Comparison of ENCODE assay signal across 12 mouse cellular contexts in genomic region chr19:21946262-21946922, GRCm38 (mm10).
DNase-seq lines count a peak whose midpoint lies in the region; ATAC-seq and TF ChIP-seq lines count a peak whose summit lies in the region.
"Had no signal": no experiment of that assay in that cellular context is flagged by ENCODE, and none has a peak within 500 bp of the region (broad histone marks: within the 10 kb centered on the region; RNA-seq: fewer than 3 reads in every experiment).

No protein-coding gene starts in this region.

- no peak for ATAC-seq in hindbrain, embryonic 14.5 days (ENCODE audit: low FRiP score)
- ATAC-seq in hindbrain, embryonic 12.5 days (ENCODE audit: low FRiP score): no peak
- peak; percentile 85 for ATAC-seq in limb, embryonic 14.5 days (ENCODE audit: low FRiP score, low read depth)

- no peak overlapping the region for H3K27ac ChIP-seq in hindbrain, embryonic 14.5 days
- no peak overlapping the region for H3K27ac ChIP-seq in hindbrain, embryonic 12.5 days
- no peak overlapping the region for H3K27ac ChIP-seq in limb, embryonic 14.5 days (replicated peaks; ENCODE audit: low read depth, low read length)
- H3K27ac ChIP-seq: embryonic facial prominence, embryonic 12.5 days; neural tube, embryonic 12.5 days had no signal

- H3K9ac ChIP-seq in hindbrain, embryonic 14.5 days: no peak overlapping the region
- no peak overlapping the region for H3K9ac ChIP-seq in hindbrain, embryonic 12.5 days
- no peak overlapping the region for H3K9ac ChIP-seq in limb, embryonic 14.5 days (ENCODE audit: low read depth, low read length, severe bottlenecking)
- H3K9ac ChIP-seq: embryonic facial prominence, embryonic 12.5 days; neural tube, embryonic 12.5 days had no signal

- no peaks in the 10 kb centered on the region for H3K4me1 ChIP-seq in hindbrain, embryonic 14.5 days (replicated peaks; ENCODE audit: control insufficient read depth, insufficient read depth, low read length)
- H3K4me1 ChIP-seq in hindbrain, embryonic 12.5 days: no peaks in the 10 kb centered on the region
- H3K4me1 ChIP-seq in limb, embryonic 14.5 days (ENCODE audit: control insufficient read depth, insufficient read depth, low read length): peaks cover 5% of the 10 kb centered on the region; the same call in 1 of the 2 replicates
- H3K4me1 ChIP-seq: embryonic facial prominence, embryonic 12.5 days; neural tube, embryonic 12.5 days had no signal

- H3K36me3 ChIP-seq in hindbrain, embryonic 14.5 days (replicated peaks; ENCODE audit: control insufficient read depth, insufficient read depth): no peaks in the 10 kb centered on the region
- no peaks in the 10 kb centered on the region for H3K36me3 ChIP-seq in hindbrain, embryonic 12.5 days
- H3K36me3 ChIP-seq in limb, embryonic 14.5 days (ENCODE audit: control insufficient read depth, insufficient read depth, low read length): no peaks in the 10 kb centered on the region
- H3K36me3 ChIP-seq: embryonic facial prominence, embryonic 12.5 days; neural tube, embryonic 12.5 days had no signal

- no peaks in the 10 kb centered on the region for H3K27me3 ChIP-seq in hindbrain, embryonic 14.5 days (ENCODE audit: control insufficient read depth, insufficient read depth, low read length)
- no peaks in the 10 kb centered on the region for H3K27me3 ChIP-seq in hindbrain, embryonic 12.5 days
- no peaks in the 10 kb centered on the region for H3K27me3 ChIP-seq in limb, embryonic 14.5 days (ENCODE audit: control insufficient read depth, insufficient read depth, low read length)
- H3K27me3 ChIP-seq: embryonic facial prominence, embryonic 12.5 days; neural tube, embryonic 12.5 days had no signal

- DNase-seq in hindbrain, embryonic 14.5 days (ENCODE audit: low spot score): peak; percentile 14
- DNase-seq in B cell, adult 2 months: peak; percentile 53 to 56
- DNase-seq in R1 (ENCODE audit: low read depth, low spot score): peak; percentile 29
- DNase-seq in limb, embryonic 14.5 days (ENCODE audit: low spot score): peak; percentile 9
- no peak for DNase-seq in ovary, postnatal 10 days (ENCODE audit: low spot score)
- DNase-seq in T-cell, adult 2 months (ENCODE audit: low spot score): no peak
- DNase-seq: kidney, adult 11 months; lung, adult 2 months; right cerebral cortex, postnatal 4 days had no signal

- H3K4me2 ChIP-seq in hindbrain, embryonic 14.5 days (replicated peaks): no peak overlapping the region
- H3K4me2 ChIP-seq in hindbrain, embryonic 12.5 days (replicated peaks): no peak overlapping the region
- H3K4me2 ChIP-seq in limb, embryonic 14.5 days (replicated peaks; ENCODE audit: low read depth, low read length, severe bottlenecking): no peak overlapping the region
- H3K4me2 ChIP-seq: embryonic facial prominence, embryonic 12.5 days; neural tube, embryonic 12.5 days had no signal

- WGBS in hindbrain, embryonic 14.5 days: 80% methylated on average over 5 of the region's 5 CpGs
- 72% methylated on average over 5 of the region's 5 CpGs for WGBS in hindbrain, embryonic 12.5 days
- 40% methylated on average over 5 of the region's 5 CpGs for WGBS in limb, embryonic 14.5 days

- no peaks in the 10 kb centered on the region for H3K9me3 ChIP-seq in hindbrain, embryonic 14.5 days (ENCODE audit: control insufficient read depth, low read length)
- H3K9me3 ChIP-seq in hindbrain, embryonic 12.5 days (replicated peaks): no peaks in the 10 kb centered on the region
- H3K9me3 ChIP-seq in limb, embryonic 14.5 days (ENCODE audit: control insufficient read depth, low read length): no peaks in the 10 kb centered on the region
- H3K9me3 ChIP-seq: embryonic facial prominence, embryonic 12.5 days; neural tube, embryonic 12.5 days had no signal

- H3K4me3 ChIP-seq in hindbrain, embryonic 14.5 days (replicated peaks; ENCODE audit: low read length): no peak overlapping the region
- no peak overlapping the region for H3K4me3 ChIP-seq in hindbrain, embryonic 12.5 days
- H3K4me3 ChIP-seq in limb, embryonic 14.5 days (replicated peaks; ENCODE audit: low read length): no peak overlapping the region
- H3K4me3 ChIP-seq: embryonic facial prominence, embryonic 12.5 days; neural tube, embryonic 12.5 days had no signal

- TF ChIP-seq POLR2A in limb, embryonic 14.5 days (IDR thresholded peaks at IDR 0.05; ENCODE audit: borderline replicate concordance, extremely low read depth, insufficient read depth, insufficient read length): no peak

Comparison
In these comparisons a context has a peak if more than half of its experiments do, and no peak if none do; other contexts are left out.
1. DNase-seq: peak in hindbrain, embryonic 14.5 days (single experiment), B cell, adult 2 months (2 of 2), R1 (single experiment) and limb, embryonic 14.5 days (single experiment); none in ovary, postnatal 10 days (single experiment) and T-cell, adult 2 months (single experiment).